Mouse (Mus musculus): ENCODE data around the gene Ulk2. TPM values are rescaled to one million over a fixed set of nuclear protein-coding genes. Genes with fewer than 3 reads are reported as not detected.

Ulk2 gene
- polyA plus RNA-seq, 1 experiment from 2014 or later, result 40.6 TPM

DNA sequence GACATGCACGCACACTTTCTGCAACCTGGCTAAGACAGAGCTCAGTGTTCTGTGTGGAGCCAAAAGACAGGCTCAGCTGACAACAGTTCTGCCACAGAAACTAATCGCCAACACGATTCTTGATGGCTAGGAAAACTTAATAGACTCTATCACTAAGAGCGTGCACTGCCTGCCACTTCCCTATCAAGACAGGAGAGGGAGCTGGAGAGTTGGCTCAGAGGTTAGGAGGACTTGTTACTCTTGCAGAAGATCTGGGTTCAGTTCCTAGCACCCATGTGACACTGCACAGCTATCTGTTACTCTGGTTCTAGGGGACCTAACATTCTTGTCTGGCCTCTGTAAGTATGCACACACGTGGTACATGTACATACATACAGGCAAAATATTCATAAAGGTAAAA is 103.3 kb downstream of the Ulk2 start:
- ATAC-seq (ENCODE audit: low FRiP score, low read depth), result no peak
- Histone ChIP-seq H3K27me3 (replicated peaks) (no peaks in the 10 kb centered on the region), H3K27ac (no peak overlapping the region), H3K4me3 (no peak overlapping the region), H3K9ac (no peak overlapping the region), H3K9me3 (no peaks in the 10 kb centered on the region), H3K4me2 (replicated peaks) (no peak overlapping the region), H3K36me3 (peaks cover 63% of the 10 kb centered on the region), H3K4me1 (no peaks in the 10 kb centered on the region)
- WGBS, result 81% methylated on average over 5 of the region's 5 CpGs

DNA sequence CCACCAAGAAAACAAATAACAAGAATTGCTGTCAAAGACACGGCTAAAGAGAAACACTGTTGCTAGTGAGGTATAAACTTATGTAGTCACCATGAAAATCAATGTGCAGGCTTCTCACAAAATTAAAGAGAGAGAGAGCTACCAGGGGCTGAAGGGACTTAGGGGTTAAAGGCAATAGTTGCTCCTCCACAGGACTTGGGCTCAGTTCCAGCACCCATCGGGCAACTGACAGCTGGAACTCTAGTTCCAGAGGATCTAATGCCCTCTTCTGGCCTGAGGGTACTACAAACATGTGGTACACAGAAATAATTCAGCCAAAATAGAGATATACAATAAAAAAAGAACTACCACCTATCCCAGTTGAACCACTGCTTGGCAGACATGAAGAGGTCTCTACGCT is 107.7 kb downstream of the Ulk2 start:
- H3K36me3 ChIP-seq, result peaks cover 57% of the 10 kb centered on the region
- H3K9ac ChIP-seq, result no peak overlapping the region
- H3K4me2 ChIP-seq (replicated peaks), result no peak overlapping the region
- no peak overlapping the region for H3K27ac ChIP-seq
- ATAC-seq (ENCODE audit: low FRiP score, low read depth), result no peak
- H3K27me3 ChIP-seq (replicated peaks), result no peaks in the 10 kb centered on the region
- 80% methylated on average over 3 of the region's 3 CpGs for WGBS
- H3K9me3 ChIP-seq, result no peaks in the 10 kb centered on the region
- no peaks in the 10 kb centered on the region for H3K4me1 ChIP-seq
- H3K4me3 ChIP-seq, result no peak overlapping the region

DNA sequence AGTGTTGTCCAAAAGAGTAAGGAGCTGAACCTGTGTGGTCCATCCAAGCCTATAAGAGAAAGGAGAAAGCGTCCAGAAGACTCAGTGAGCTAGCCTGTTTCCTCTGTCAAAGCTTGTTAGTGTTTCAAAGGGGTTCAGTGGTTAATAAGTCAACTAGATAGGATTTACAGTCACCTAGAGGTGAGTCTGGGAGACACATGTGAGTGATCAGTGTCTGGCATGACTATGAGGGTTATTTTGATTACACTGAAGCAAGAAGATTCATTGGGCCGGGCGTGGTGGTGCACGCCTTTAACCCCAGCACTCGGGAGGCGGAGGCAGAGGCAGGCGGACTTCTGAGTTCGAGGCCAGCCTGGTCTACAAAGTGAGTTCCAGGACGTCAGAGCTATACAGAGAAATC is 109.1 kb downstream of the Ulk2 start:
- ATAC-seq (ENCODE audit: low FRiP score, low read depth), result no peak
- no peaks in the 10 kb centered on the region for H3K27me3 ChIP-seq (replicated peaks)
- peaks cover 56% of the 10 kb centered on the region for H3K36me3 ChIP-seq

DNA sequence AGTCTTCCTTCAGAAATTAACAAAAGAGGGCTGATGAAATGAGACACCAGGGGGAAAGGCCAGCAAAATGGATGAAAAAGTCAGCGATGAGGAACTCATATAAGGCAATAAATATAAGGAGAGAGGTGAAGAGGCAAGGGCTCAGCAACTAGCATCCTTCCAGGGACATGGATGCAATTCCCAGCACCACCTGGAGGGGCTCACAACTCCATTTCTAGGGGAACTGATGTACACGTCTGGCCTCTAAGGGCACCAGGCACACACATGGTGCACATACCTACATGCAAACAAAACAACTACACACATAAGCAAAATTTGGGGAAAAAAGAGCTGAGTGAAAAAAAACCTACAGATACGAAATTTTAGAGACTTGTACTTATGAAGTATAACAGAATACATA is 110.4 kb downstream of the Ulk2 start:
- ATAC-seq (ENCODE audit: low FRiP score, low read depth), result no peak
- no peak overlapping the region for H3K9ac ChIP-seq
- H3K4me1 ChIP-seq, result no peaks in the 10 kb centered on the region
- H3K4me2 ChIP-seq (replicated peaks), result no peak overlapping the region
- no peak overlapping the region for H3K4me3 ChIP-seq
- H3K36me3 ChIP-seq, result peaks cover 57% of the 10 kb centered on the region
- H3K27ac ChIP-seq, result no peak overlapping the region
- H3K9me3 ChIP-seq, result no peaks in the 10 kb centered on the region
- no peaks in the 10 kb centered on the region for H3K27me3 ChIP-seq (replicated peaks)
- 74% methylated on average over 3 of the region's 3 CpGs for WGBS

More for the DNA sequence above, 109.1 kb downstream of the Ulk2 start:
- Histone ChIP-seq H3K4me3 (no peak overlapping the region), H3K4me2 (replicated peaks) (no peak overlapping the region), H3K27ac (no peak overlapping the region), H3K9ac (no peak overlapping the region), H3K9me3 (no peaks in the 10 kb centered on the region), H3K4me1 (no peaks in the 10 kb centered on the region)
- 94% methylated on average over 9 of the region's 9 CpGs for WGBS

DNA sequence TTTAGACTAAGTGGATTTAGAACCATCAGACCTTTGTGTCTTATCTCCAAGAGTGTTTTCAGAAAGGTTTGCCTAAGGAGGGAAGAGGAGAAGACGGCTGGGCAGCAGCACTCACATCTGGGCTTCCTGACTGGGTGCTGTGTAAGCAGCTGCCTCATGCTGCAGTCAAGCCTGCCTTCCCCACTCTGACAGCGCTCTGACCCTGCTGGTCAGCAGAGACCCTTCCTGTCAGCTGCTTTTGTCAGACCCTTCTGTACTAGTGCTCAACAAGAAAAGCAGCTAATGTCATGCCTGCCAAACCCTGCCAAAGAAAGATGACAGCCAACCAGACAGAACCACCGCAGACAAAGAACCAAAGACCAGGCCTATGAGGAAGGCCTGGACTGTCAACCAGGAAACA is 111.1 kb downstream of the Ulk2 start:
- Histone ChIP-seq H3K36me3 (peaks cover 58% of the 10 kb centered on the region), H3K9ac (no peak overlapping the region), H3K4me1 (no peaks in the 10 kb centered on the region), H3K4me3 (no peak overlapping the region), H3K27me3 (replicated peaks) (no peaks in the 10 kb centered on the region), H3K4me2 (replicated peaks) (no peak overlapping the region), H3K9me3 (no peaks in the 10 kb centered on the region), H3K27ac (no peak overlapping the region)
- WGBS, result 74% methylated on average over 3 of the region's 3 CpGs
- ATAC-seq (ENCODE audit: low FRiP score, low read depth), result no peak

DNA sequence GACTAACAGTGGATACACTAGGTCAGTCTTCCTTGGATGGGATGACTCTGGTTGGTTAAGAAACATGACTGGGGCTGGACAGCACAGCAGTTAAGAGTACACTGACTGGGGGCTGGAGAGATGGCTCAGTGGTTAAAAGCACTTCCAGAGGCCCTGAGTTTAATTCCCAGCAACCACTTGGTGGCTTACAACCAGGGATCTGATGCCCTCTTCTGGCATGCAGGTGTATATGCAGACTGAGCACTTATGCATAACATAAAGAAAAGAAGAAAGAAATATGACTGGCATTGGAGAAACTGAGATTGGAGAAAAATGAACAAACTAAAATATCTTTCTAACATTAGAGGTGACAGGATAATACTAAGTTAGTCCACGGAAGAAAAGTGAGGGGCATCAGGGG is 114.4 kb downstream of the Ulk2 start:
- no peak for ATAC-seq (ENCODE audit: low FRiP score, low read depth)
- Histone ChIP-seq H3K4me1 (no peaks in the 10 kb centered on the region), H3K4me2 (replicated peaks) (no peak overlapping the region), H3K9ac (no peak overlapping the region), H3K27ac (no peak overlapping the region), H3K9me3 (no peaks in the 10 kb centered on the region), H3K27me3 (replicated peaks) (no peaks in the 10 kb centered on the region), H3K36me3 (peaks cover 76% of the 10 kb centered on the region), H3K4me3 (no peak overlapping the region)
- 81% methylated on average over 1 of the region's 1 CpGs for WGBS

DNA sequence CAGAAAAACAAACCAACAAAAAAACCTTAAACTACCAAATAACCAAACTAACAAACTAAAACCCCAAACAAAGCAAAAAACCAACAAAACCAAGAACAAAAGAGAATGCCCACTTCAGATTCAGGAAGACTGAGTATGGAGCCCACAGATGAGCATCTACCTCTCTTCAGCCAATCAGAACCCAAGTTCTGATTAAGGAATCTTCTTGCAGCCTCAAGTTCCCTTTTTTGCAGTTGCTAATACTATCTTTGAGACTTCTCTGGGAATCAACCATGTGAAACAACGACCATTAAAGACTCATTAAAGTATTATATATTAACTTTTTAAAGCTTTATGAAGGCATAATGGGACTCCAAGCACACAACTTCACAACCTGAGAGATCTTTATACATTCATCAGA is 117.6 kb downstream of the Ulk2 start:
- no peaks in the 10 kb centered on the region for H3K9me3 ChIP-seq
- H3K9ac ChIP-seq, result no peak overlapping the region
- H3K4me1 ChIP-seq, result no peaks in the 10 kb centered on the region
- peaks cover 84% of the 10 kb centered on the region for H3K36me3 ChIP-seq
- H3K27me3 ChIP-seq (replicated peaks), result no peaks in the 10 kb centered on the region
- no peak for ATAC-seq (ENCODE audit: low FRiP score, low read depth)
- H3K4me3 ChIP-seq, result no peak overlapping the region
- H3K27ac ChIP-seq, result no peak overlapping the region
- H3K4me2 ChIP-seq (replicated peaks), result no peak overlapping the region
- 96% methylated on average over 1 of the region's 1 CpGs for WGBS

DNA sequence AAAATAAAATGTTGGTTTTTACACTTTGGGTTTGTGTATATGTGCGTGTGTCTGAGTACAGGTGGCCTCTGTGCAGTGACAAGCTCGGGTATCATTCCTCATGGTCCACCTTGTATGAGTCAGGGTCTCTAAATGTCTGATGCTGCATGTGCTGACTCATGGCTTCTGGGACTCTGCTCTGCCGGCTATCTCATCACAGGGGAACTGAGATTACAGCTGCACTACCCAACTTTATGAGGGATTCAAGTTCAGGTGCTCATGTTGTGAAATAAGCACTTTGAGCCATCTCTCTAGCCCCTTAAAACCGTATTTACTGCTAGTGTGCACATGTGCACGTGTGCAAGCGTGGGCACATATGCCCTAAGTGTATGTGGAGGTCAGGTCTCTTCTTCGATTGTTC is 122.2 kb downstream of the Ulk2 start:
- no peaks in the 10 kb centered on the region for H3K9me3 ChIP-seq
- H3K27me3 ChIP-seq (replicated peaks), result no peaks in the 10 kb centered on the region
- H3K4me1 ChIP-seq, result no peaks in the 10 kb centered on the region
- H3K9ac ChIP-seq, result no peak overlapping the region
- no peak overlapping the region for H3K4me3 ChIP-seq
- no peak overlapping the region for H3K27ac ChIP-seq
- no peak for ATAC-seq (ENCODE audit: low FRiP score, low read depth)
- WGBS, result 91% methylated on average over 7 of the region's 7 CpGs
- H3K4me2 ChIP-seq (replicated peaks), result no peak overlapping the region
- peaks cover 80% of the 10 kb centered on the region for H3K36me3 ChIP-seq

DNA sequence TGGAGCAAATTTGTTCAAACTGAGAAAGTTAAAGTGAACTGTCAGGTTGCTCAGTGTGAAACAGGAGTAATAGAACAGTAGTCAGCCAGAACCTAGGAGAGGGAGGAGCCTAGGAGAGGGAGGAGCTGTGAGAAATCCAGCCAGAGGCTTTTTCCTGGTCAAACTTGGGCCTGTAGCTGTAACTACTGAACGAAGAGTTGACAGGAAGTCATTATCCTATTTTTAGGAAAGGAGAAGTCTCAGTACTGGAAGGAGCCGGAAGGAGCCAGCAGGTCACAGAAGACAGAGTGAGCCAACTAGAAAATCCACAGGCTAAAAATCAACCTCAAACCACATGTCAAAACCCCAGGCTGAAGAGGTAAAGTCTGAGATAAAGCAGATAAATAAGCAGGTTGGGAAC is 126.8 kb downstream of the Ulk2 start:
- peaks cover 57% of the 10 kb centered on the region for H3K36me3 ChIP-seq
- ATAC-seq (ENCODE audit: low FRiP score, low read depth), result no peak

More for the DNA sequence above, 126.8 kb downstream of the Ulk2 start:
- 83% methylated on average over 2 of the region's 2 CpGs for WGBS
- Histone ChIP-seq H3K4me3 (no peak overlapping the region), H3K27ac (no peak overlapping the region), H3K4me1 (no peaks in the 10 kb centered on the region), H3K27me3 (replicated peaks) (no peaks in the 10 kb centered on the region), H3K9ac (no peak overlapping the region), H3K4me2 (replicated peaks) (no peak overlapping the region), H3K9me3 (no peaks in the 10 kb centered on the region)

Other genes with a start within 250 kb of the Ulk2 start
- 9.2 and 10.1 TPM in 2 replicates for gene Grap, start 201.8 kb downstream of the Ulk2 start, polyA plus RNA-seq (2016; fragmentation: Nextera tagmentation; extraction: Ambion mirVana)
- 0.47 and 0.56 TPM in 2 replicates for gene Fam83g, start 171.0 kb downstream of the Ulk2 start, polyA plus RNA-seq (2016; fragmentation: Nextera tagmentation; extraction: Ambion mirVana)
- gene Slc5a10, start 134.2 kb downstream of the Ulk2 start, polyA plus RNA-seq (2016; fragmentation: Nextera tagmentation; extraction: Ambion mirVana), result not detected in 2 replicates
- gene Prpsap2, start 93.0 kb downstream of the Ulk2 start, polyA plus RNA-seq (2016; fragmentation: Nextera tagmentation; extraction: Ambion mirVana), result 46.3 and 48.0 TPM in 2 replicates
- 19.0 and 19.4 TPM in 2 replicates for gene Akap10, start 75.2 kb upstream of the Ulk2 start, polyA plus RNA-seq (2016; fragmentation: Nextera tagmentation; extraction: Ambion mirVana)
- 14.1 and 16.6 TPM in 2 replicates for gene Specc1, start 101.7 kb upstream of the Ulk2 start, polyA plus RNA-seq (2016; fragmentation: Nextera tagmentation; extraction: Ambion mirVana)